Mouse (Mus musculus) MEL (cell line): ENCODE data around the gene Frmd7. TPM values are rescaled to one million over a fixed set of nuclear protein-coding genes. Genes with fewer than 3 reads are reported as not detected.

ENCODE experiments used
- DNase-seq: peaks from one replicate; pipeline ENCODE4 v3.0.0; 2011; ENCODE audit warnings: low read depth, low spot score
- H3K27ac ChIP-seq: 2 replicates; pipeline ENCODE4 v1.5.1; 2012; ENCODE audit warnings: low read depth, mild to moderate bottlenecking, control low read depth, low read length, moderate library complexity; ENCODE audit not compliant: control insufficient read depth
- H3K27me3 ChIP-seq, 2 experiments: fragments of 150-350 bp in 1 of 2; sonication (generic) in 1 of 2; 2 replicates each; pipeline ENCODE4 v1.6.1; 2012; ENCODE audit warnings: low read length in 2 of 2, mild to moderate bottlenecking in 2 of 2, improper control_type of control experiment in 1 of 2, moderate library complexity in 1 of 2; ENCODE audit not compliant: insufficient read depth in 2 of 2, control insufficient read depth in 1 of 2
- H3K36me3 ChIP-seq, 2 experiments: 2 replicates each; pipeline ENCODE4 v1.6.1; 2012 to 2014; ENCODE audit warnings: low read length in 2 of 2, improper control_type of control experiment in 1 of 2, inconsistent platforms in 1 of 2, mild to moderate bottlenecking in 1 of 2; ENCODE audit not compliant: insufficient read depth in 2 of 2, control insufficient read depth in 1 of 2
- H3K4me1 ChIP-seq, 2 experiments: fragments of 150-350 bp in 1 of 2; sonication (generic) in 1 of 2; 2 replicates each; pipeline ENCODE4 v1.6.1; 2012; ENCODE audit warnings: low read length in 2 of 2, improper control_type of control experiment in 1 of 2, mild to moderate bottlenecking in 1 of 2; ENCODE audit not compliant: insufficient read depth in 2 of 2, control insufficient read depth in 1 of 2
- H3K4me3 ChIP-seq, 2 experiments: fragments of 150-350 bp in 1 of 2; sonication (generic) in 1 of 2; 2 replicates each; pipeline ENCODE4 v1.5.1; 2012; ENCODE audit warnings: low read depth in 2 of 2, low read length in 2 of 2, mild to moderate bottlenecking in 2 of 2, moderate library complexity in 2 of 2, control low read depth in 1 of 2, improper control_type of control experiment in 1 of 2; ENCODE audit not compliant: control insufficient read depth in 1 of 2, insufficient read depth in 1 of 2
- H3K79me2 ChIP-seq: 2 replicates; pipeline ENCODE4 v1.6.1; 2012; ENCODE audit warnings: mild to moderate bottlenecking, low read length, moderate library complexity; ENCODE audit not compliant: control insufficient read depth, poor library complexity, insufficient read depth
- H3K9ac ChIP-seq: 2 replicates; pipeline ENCODE4 v1.6.1; 2012; ENCODE audit warnings: low read depth, mild to moderate bottlenecking, control low read depth, low read length, moderate library complexity; ENCODE audit not compliant: control insufficient read depth, poor library complexity, severe bottlenecking
- H3K9me3 ChIP-seq: fragments of 150-350 bp; sonication (generic); replicated peaks from 2 replicates; pipeline ENCODE4 v1.6.1; 2012; ENCODE audit warnings: mild to moderate bottlenecking, low read length, improper control_type of control experiment, moderate library complexity; ENCODE audit not compliant: insufficient read depth
- CHD1 ChIP-seq: IDR thresholded peaks from 2 replicates; pipeline ENCODE4 v1.6.1; 2012; ENCODE audit warnings: low read depth, mild to moderate bottlenecking, inconsistent platforms, low read length, improper control_type of control experiment
- CHD2 ChIP-seq: IDR thresholded peaks from 2 replicates; pipeline ENCODE4 v1.6.1; 2011; ENCODE audit warnings: low read length, improper control_type of control experiment
- CTCF ChIP-seq, 3 experiments: IDR thresholded peaks in 2 of 3; conservative IDR thresholded peaks in 1 of 3; 2 replicates each; pipeline ENCODE4 v1.5.1; 2011 to 2012; ENCODE audit warnings: low read length in 3 of 3, low read depth in 2 of 3, mild to moderate bottlenecking in 2 of 3, improper control_type of control experiment in 1 of 3, inconsistent platforms in 1 of 3, mixed read lengths in 1 of 3, moderate library complexity in 1 of 3; ENCODE audit not compliant: control insufficient read depth in 1 of 3, insufficient read depth in 1 of 3, poor library complexity in 1 of 3, severe bottlenecking in 1 of 3
- ELF1 ChIP-seq: IDR thresholded peaks from 2 replicates; pipeline ENCODE4 v1.6.1; 2014; ENCODE audit warnings: low read depth, mild to moderate bottlenecking, inconsistent platforms, low read length, improper control_type of control experiment, moderate library complexity
- GABPA ChIP-seq: IDR thresholded peaks from 2 replicates; pipeline ENCODE4 v1.6.1; 2012; ENCODE audit warnings: low read depth, mild to moderate bottlenecking, inconsistent platforms, low read length, improper control_type of control experiment, moderate library complexity
- MAFK ChIP-seq: IDR thresholded peaks from 2 replicates; pipeline ENCODE4 v1.6.1; 2011; ENCODE audit warnings: low read depth, mild to moderate bottlenecking, low read length, improper control_type of control experiment, borderline replicate concordance
- MAX ChIP-seq: IDR thresholded peaks from 2 replicates; pipeline ENCODE4 v1.6.1; 2011; ENCODE audit warnings: low read length, improper control_type of control experiment
- MAZ ChIP-seq: IDR thresholded peaks from 2 replicates; pipeline ENCODE4 v1.6.1; 2012; ENCODE audit warnings: low read depth, mild to moderate bottlenecking, inconsistent platforms, low read length, improper control_type of control experiment
- MEF2A ChIP-seq: IDR thresholded peaks from 2 replicates; pipeline ENCODE4 v1.6.1; 2014; ENCODE audit warnings: low read depth, mild to moderate bottlenecking, inconsistent platforms, low read length, improper control_type of control experiment; ENCODE audit not compliant: poor library complexity, insufficient replicate concordance, severe bottlenecking; ENCODE audit errors: extremely low read depth
- MXI1 ChIP-seq: IDR thresholded peaks from 2 replicates; pipeline ENCODE4 v1.6.1; 2011; ENCODE audit warnings: mild to moderate bottlenecking, low read depth, low read length, improper control_type of control experiment
- MYB ChIP-seq: IDR thresholded peaks from 2 replicates; pipeline ENCODE4 v1.6.1; 2011; ENCODE audit warnings: mild to moderate bottlenecking, low read depth, low read length, improper control_type of control experiment
- POLR2AphosphoS2 ChIP-seq: IDR thresholded peaks from 2 replicates; pipeline ENCODE4 v1.6.1; 2011; ENCODE audit warnings: low read length, improper control_type of control experiment
- SIN3A ChIP-seq: IDR thresholded peaks from 2 replicates; pipeline ENCODE4 v1.6.1; 2012; ENCODE audit warnings: low read length, improper control_type of control experiment, inconsistent platforms
- SMC3 ChIP-seq: IDR thresholded peaks from 2 replicates; pipeline ENCODE4 v1.6.1; 2011; ENCODE audit warnings: low read depth, low read length, improper control_type of control experiment
- TAL1 ChIP-seq: IDR thresholded peaks from 2 replicates; pipeline ENCODE4 v1.6.1; 2012; ENCODE audit warnings: mild to moderate bottlenecking, inconsistent platforms, low read length, moderate library complexity, mixed read lengths
- TBP ChIP-seq: IDR thresholded peaks from 2 replicates; pipeline ENCODE4 v1.8.0; 2011; ENCODE audit warnings: low read depth, low read length, improper control_type of control experiment
- ZKSCAN1 ChIP-seq: IDR thresholded peaks from 2 replicates; pipeline ENCODE4 v1.6.1; 2012; ENCODE audit warnings: low read depth, mild to moderate bottlenecking, inconsistent platforms, low read length, improper control_type of control experiment, moderate library complexity
- polyA plus RNA-seq, 2 experiments: library from polyadenylated mRNA; stranded (reverse) in 1 of 2; unstranded in 1 of 2; fragments of >175 nt in 1 of 2; fragments of >200 nt in 1 of 2; gene quantifications; 2 replicates each; pipeline versions ENCODE4 v1.2.1 to v1.2.4; 2012; ENCODE audit warnings: low replicate concordance in 2 of 2, low read depth in 1 of 2; ENCODE audit not compliant: insufficient read length in 2 of 2, insufficient read depth in 1 of 2, missing spikeins in 1 of 2
- total RNA-seq: library from RNA; depleted of rRNA; stranded (reverse); fragments of 300-350 nt; gene quantifications from 2 replicates; pipeline ENCODE4 v1.2.3, GENCODE M21; 2012

The Frmd7 gene
- total and polyA plus RNA-seq, 3 experiments = not detected

DNA sequence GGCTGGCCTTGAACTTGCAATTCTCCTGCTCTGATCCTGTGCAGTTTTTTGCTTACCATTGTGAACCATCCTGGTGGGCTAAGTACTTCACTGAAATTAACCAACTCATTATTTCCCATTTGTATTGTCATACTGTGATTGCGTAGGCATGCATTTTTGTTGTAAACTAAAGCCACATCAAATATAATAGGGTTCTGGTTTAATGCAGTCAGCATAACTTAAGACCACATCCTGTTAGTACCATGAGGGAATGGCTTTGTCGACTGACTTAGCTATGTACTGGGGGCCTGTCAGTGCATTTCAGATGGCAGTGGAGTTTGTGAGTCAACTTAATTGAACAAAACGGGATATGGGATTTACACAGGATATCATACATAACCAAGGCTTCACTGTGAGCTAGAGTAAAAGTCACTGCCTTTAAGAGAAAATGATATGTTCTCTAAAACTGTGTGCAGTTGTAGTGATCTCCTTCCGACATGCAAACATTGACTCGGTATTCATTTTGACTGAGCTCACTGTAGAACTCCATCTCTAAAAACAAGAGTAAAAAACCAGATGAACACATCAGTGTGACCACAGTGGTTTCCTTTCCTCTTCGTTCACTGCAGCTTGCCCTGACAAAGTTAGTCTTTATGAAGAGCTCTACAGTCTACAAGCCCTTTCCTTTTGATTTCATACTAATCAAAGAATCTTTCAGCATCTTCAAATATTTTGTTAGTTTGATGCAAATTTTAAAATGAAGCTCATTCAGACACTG is 68.1 kb downstream of the Frmd7 start:
- Histone ChIP-seq H3K36me3 (no peaks in the 10 kb centered on the region), H3K27ac (no peak overlapping the region), H3K4me3 (no peak overlapping the region), H3K27me3 (no peaks in the 10 kb centered on the region), H3K79me2 (no peaks in the 10 kb centered on the region), H3K9me3 (no peaks in the 10 kb centered on the region), H3K4me1 (no peaks in the 10 kb centered on the region), H3K9ac (no peak overlapping the region)
- DNase-seq = no peak
- TF ChIP-seq MAFK (no peak), TBP (no peak), ELF1 (no peak), MAZ (no peak), ZKSCAN1 (no peak), GABPA (no peak)

- H3K36me3 ChIP-seq = no peaks in the 10 kb centered on the region
- H3K79me2 ChIP-seq = no peaks in the 10 kb centered on the region
- TF ChIP-seq MXI1 (no peak), CHD2 (no peak), MEF2A (no peak), TAL1 (no peak), MAZ (no peak), MAX (no peak), CHD1 (no peak), CTCF (IDR thresholded peaks at IDR 0.05 in 2 of 3, conservative IDR thresholded peaks at IDR 0.05 in 1 of 3; ENCODE audit: control insufficient read depth in 1 of 3, insufficient read depth in 1 of 3, low read depth in 2 of 3, low read length in 3 of 3, poor library complexity in 1 of 3, severe bottlenecking in 1 of 3) (no peak), TBP (no peak)
- no peak overlapping the region for H3K4me3 ChIP-seq
- H3K27ac ChIP-seq = no peak overlapping the region
- H3K9me3 ChIP-seq = no peaks in the 10 kb centered on the region
- H3K4me1 ChIP-seq = no peaks in the 10 kb centered on the region
- no peaks in the 10 kb centered on the region for H3K27me3 ChIP-seq
- H3K9ac ChIP-seq = no peak overlapping the region
- no peak for DNase-seq
These were observed 77.8 kb downstream of the Frmd7 start for GRCm38 (mm10) chrX:50864734-50865133.

DNA sequence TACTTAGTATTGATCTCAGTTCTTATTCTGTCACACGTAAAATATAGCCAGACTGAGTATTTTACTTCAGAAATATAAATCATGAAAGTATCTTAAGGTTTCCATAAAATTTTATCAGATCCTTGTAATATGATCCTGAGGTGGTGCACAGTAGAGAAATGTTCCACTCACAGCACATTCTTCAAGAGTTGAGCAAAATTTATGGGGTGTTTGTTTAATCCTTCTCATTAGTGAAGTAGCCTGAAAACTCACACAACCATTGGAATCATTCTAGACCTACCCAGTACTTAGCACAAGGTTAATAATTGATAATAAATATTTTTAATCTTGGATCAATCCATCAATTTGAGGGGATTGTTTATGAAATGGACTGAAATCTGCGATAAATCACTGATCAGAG is 78.7 kb downstream of the Frmd7 start:
- H3K4me1 ChIP-seq = no peaks in the 10 kb centered on the region
- H3K36me3 ChIP-seq = no peaks in the 10 kb centered on the region
- H3K27ac ChIP-seq = no peak overlapping the region
- TF ChIP-seq ELF1 (no peak), SMC3 (no peak), MYB (no peak), SIN3A (no peak), POLR2AphosphoS2 (no peak)
- no peaks in the 10 kb centered on the region for H3K9me3 ChIP-seq
- H3K4me3 ChIP-seq = no peak overlapping the region
- H3K9ac ChIP-seq = no peak overlapping the region
- no peak for DNase-seq
- H3K27me3 ChIP-seq = no peaks in the 10 kb centered on the region
- no peaks in the 10 kb centered on the region for H3K79me2 ChIP-seq
